Mouse (Mus musculus) megakaryocyte-erythroid progenitor cell, adult 5-6 weeks (primary cell): Measurements from ENCODE around the gene Emg1. TPM values are rescaled to one million over a fixed set of nuclear protein-coding genes. Genes with fewer than 3 reads are reported as not detected.

Source experiments
- ATAC-seq: replicated peaks from 2 replicates; pipeline ENCODE4 v1.8.0; 2016; ENCODE audit warnings: mild to moderate bottlenecking, inconsistent platforms; ENCODE audit not compliant: severe bottlenecking, poor library complexity, low FRiP score, low TSS enrichment
- total RNA-seq, 2 experiments: library from RNA; stranded (forward) in 1 of 2; stranded (reverse) in 1 of 2; fragments of 200-1000, 215-1000 nt in 1 of 2; fragments of >200 nt in 1 of 2; fragmentation: Nextera tagmentation in 1 of 2; gene quantifications; 2 replicates each; pipeline ENCODE4 v1.2.3; 2014 to 2017

Emg1 gene
- total RNA-seq, 2 experiments from 2014 or later = 387 to 422 TPM

DNA sequence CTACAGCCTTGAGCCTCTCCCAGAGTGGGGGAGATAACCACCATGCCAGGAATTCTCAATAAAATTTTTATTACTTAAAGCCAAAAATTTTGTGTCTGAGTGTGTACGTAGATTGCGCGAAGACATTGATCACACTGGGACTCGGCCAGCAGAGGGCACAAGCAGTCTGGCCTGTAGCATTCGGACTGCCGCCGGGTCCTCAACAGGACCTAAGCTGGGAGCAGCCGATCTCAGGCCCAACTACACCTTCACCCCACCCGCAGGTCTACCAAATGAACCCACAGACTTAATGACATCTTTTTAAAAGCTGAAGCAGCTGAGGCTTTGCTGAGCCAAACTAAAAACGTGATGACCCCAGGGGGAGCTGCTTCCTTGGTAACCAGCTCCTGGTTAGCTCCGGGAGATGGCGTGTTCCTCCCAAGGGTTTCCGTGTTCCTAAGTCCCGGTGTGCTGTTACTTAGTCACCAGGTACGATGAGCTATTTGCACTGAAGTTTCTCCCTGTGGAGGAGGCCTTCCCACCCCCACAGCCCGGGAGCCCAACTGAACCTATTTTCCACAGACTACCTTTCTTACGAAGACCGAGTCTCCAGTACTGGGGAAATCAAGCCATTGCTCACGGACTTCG, 5.0 kb upstream of the Emg1 start:
- ATAC-seq = no peak

DNA sequence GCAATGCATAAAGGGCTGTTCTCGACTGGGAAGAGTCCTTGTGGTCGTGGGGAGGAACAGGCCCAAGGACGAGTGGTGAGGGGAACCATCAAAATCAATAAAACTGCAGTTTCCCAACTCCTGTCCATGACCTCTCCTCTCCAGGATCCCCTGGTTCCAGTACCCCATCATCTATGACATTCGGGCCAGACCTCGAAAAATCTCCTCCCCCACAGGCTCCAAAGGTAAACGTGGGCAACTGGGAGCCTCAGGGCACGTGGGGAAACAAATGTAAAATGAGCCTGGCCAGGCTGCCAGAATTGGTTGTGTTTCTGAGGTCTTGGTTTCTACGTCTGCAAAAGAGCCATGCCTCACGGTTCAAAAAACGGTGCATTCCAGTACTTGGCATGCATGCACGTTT, 940 bp upstream of the Emg1 start:
- ATAC-seq = no peak

DNA sequence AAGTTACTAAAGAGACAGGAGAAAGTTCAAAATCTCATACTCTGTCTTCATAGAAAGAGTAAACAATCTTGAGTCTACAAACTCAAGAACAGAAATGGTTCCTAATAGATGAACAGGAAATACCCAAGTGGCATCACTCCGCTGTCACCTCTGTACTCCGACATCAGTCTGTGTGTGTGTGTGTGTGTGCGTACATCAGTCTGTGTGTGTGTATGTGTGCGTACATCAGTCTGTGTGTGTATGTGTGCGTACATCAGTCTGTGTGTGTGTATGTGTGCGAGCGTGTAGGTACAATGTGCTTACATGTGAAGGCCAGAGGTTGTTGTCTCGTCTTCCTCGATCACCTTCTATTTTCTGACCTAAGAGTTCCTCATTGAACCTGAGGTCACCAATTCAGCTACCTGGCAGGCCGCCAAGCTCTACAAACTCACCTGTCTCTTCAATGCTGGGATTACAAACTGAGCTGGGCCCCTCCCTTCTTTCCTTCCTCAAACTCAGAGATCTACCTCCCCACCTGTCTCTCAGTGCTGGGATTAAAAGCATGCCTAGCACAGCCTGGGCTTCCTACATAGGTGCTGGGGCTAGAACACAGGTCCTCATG, 3.6 kb downstream of the Emg1 start:
- no peak for ATAC-seq

DNA sequence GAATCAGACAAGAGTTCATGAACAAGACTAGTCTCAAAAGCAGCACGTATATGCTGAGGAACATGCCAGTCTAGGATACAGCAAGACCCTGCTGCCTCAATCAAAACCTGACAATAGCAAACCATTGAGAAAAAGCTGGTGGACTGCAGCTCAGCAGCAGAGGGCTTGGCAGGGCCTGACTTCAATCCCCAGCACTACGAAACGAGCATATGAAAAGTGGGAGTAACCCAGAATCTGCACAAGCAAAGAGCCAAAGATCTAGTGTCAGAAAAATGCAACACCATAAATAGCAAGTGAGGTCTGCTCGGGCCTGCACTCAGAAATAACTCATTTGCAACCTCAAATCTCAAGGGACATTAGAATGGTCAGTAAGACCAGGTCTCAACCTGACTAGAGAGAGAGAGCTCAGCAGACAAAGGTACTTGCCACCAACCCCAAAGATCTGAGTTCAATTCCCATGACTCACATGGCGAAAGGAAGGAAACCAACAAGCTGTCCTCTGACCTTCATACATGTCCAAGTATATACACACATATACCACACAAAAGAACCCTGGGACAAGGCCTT, 5.8 kb downstream of the Emg1 start:
- no peak for ATAC-seq

DNA sequence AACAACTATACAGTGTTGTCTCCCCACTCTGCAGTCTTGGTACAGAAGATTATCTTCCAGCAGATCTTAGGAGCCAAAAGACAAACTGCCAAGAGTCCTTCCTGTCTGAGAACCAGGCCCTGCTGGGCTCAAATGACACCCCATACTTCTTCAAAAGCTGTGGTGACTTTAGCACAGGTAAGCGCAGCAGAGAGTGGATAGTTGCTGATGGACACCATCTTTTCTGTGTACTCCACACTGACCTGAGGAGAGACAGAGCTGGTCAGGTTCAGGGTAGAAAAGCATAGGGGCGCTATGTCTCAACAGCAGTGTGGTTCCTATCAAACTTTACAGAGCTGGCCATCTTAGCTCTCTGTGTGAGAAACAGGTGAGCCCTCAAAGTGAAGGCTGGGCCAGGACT, 7.6 kb downstream of the Emg1 start:
- no peak for ATAC-seq

DNA sequence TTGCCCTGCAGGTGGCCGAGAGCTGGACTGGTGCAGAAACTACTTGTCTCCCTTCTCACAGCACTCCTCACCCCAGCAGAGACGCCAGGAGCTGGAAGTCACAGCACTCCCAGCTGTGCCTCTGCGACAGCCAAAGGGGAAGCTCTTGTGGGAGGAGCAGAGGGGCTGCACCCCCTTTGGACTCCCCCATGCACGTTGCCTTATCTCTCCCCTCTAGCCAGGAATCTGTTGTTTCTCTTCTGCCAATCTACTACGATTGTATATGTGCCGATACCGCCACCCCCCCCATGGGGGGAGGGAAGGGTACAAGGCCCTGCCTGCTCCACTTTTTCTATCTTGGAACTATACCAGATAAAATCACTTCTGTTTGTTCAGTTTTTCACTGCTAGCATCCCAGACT, 8.2 kb downstream of the Emg1 start:
- ATAC-seq = no peak

DNA sequence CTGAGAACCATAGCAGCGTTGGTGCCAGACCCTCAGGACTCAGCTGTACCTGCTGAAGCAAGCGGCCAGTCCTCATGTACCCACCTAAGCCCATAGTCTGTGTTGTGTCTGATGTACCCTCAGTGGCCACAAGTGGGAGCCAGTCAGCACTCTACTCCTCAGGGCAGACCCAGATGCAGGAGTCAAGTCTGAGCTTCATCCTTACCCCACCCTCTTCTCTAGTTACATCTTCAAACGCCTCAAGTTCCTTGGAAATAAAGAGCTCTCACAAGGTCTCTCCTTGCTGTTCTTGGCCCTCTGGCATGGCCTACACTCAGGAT, 9.2 kb downstream of the Emg1 start:
- ATAC-seq = peak; percentile 84

DNA sequence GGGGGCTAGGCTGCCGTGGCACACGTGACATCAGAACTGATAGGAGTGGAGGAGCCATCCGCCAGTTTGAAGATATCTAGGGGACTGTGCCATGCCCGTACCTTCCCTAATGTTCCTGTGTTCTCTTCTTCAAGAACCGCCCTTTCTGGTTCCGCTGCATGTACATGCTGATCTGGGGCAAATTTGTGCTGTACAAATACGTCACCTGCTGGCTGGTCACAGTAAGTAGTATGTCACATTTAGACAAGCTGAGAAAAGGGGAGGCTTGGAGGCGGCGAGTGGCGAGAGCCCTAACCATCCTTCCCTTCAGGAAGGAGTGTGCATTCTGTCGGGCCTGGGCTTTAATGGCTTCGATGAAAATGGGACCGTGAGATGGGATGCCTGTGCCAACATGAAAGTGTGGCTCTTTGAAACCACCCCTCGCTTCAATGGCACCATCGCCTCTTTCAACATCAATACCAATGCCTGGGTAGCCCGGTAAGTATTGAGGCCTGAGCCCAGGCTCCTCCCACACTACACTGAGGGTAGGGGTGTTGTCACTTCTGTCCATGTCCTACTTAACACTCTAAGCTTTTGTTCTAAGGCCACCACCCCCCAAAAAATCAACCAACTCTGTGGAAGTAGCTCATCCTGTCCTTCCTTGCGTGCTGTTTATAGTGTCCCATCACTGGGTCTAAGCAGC, 9.7 kb downstream of the Emg1 start:
- ATAC-seq = 0 out of 2 replicates have a peak, but pooled peaks have one; percentile 12

DNA sequence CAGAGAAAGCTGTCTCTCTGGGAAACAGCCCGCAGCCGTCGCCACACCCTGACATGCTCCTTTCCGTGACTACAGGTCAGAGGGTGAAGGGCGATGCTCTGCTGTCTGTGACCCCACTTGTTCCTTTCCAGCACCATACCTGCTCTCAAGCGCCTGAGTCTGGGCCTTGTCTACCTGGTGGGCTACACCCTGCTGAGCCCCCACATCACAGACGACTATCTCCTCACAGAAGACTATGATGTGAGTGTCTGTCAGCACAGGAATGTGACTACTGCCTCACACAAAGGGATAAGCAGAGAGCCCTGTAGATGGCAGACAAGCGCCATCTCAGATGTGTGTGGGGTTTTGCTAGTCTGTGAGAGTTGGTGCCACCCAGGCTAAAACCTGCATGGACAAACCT, 10.6 kb downstream of the Emg1 start:
- ATAC-seq = no peak

DNA sequence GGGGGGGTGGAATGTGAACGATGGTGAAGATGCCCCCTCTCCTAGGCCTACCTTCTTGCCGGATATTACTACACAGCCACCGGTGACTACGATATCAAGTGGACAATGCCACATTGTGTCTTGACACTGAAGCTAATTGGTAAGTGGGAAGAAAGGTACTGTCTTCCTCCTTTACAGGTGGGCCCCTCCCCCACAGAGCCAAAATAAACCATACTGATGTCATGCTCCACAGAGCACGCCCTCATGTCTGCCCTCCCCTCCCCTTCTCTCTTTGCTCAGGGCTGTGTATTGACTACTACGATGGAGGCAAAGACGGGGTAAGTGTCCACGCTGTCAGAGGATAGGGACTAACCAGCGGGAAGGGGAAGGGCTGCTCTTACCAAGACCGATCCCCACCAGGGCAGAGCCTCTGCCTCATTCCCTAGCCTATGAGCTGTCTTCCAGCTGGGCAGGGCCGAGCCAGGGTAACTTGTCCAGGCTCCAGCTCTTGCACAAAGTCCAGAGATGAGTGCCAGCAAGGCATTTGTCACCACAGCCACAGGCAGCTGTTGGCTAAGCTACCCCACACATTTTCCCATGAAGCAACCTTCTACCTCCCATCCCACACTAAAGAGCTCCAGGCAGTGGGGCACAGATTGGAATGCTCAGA, 11.9 kb downstream of the Emg1 start:
- ATAC-seq = no peak

DNA sequence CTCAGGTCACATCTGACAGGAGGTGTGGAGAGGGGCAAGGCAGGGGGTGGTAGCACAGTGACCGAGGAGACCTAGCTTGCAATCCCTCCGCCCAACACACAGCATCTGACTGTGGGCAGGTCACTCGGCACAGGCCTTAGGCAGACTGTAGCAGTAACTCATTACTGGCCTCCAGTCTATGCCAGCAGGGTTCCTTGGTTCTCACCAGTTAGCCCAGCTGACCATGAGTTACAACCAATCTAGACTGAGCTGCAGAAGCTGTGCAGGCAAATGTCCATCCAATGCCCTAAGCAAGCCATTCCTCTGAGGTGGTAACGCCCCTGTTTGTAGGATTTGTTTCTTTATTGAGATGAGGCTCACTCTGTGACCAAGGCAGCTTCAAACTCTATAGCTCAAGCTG, 12.6 kb downstream of the Emg1 start:
- no peak for ATAC-seq

DNA sequence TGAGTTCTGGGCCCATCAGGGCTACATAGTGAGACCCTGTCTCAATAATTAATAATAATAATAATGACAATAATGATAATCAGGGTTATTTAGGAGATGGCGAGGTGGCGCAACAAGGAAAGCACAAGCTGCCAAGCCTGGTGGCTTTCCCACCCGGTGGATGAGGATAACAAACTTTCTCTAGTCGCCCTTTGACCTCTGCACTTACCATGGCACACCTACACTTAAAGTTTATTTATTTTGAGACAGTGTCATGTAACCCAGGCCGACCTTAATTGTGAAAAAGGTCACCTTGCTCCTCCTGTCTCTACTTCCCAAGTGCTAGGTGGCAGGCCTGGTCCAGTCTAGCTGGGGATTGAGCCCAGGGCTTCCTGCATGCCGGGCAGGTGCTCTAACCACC, 13.2 kb downstream of the Emg1 start:
- ATAC-seq = no peak

DNA sequence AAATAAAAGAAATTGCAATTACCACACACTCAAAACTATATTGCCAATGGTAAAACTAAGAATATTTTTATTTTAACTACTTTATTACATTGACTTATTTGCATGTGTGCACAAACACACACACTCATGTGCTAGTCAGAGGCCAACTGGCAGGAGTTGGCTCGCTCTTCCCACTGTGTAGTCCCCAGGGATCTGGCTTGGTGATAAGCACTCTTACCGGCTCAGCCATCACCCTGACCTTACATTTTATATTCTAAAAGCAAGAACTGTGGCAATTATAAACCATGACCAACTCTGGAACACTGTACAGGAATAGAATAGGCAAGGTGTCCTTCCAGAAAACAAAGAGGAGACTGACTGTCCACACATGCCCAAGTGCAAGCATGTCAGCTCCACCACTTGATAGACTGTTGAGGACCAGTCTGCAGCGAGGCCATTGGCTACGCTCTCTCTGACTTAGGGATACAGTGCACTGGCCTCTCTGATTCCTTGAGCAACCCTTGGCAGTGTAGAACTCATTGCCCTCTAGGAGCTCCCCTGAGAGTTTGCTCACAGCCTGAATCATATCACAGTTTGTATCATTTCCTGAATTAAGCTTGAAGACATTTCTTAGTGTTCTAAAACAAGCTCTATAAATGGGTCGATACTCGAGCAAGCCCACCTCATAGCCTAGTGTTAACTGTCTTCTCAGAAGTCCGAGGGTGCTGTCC, 15.4 kb downstream of the Emg1 start:
- no peak for ATAC-seq

DNA sequence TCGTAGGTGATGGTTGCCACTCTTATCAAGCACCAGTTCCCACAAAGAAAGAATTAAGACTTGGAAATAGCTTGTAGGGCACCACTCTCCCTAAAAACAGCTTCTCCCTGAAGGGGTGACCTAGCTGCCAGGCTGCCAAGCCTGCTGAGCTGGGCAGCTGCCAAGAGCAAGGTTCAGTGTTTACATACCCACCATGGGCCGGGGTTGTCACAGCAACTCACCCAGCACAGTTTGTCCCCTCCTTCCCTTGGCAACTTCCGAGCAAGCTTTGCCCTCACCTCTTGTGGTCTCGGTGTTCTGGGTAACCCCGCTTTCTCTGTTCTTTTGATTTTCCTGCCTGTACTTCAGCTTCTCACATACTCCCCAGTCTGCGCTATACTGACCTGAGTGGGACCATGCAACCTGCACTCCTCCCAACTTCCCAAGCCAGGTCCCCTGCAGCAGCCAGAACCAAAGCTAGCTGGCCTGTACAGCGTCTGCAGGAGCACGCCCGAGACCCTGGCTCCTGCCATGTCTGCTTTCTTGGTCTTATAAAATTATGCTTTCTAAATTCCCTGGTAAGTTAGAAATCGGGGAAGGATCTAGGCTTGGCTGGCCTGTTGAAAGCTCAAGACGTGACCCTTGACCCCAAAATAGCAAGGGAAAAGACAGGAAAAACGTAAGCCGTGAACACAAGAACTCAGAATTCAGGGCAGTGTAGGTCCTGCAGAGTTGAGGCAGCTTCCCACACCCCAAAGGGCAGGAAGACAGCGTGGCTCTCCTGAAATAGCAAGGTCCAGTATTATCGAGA, 17.6 kb downstream of the Emg1 start:
- peak; percentile 77 for ATAC-seq

DNA sequence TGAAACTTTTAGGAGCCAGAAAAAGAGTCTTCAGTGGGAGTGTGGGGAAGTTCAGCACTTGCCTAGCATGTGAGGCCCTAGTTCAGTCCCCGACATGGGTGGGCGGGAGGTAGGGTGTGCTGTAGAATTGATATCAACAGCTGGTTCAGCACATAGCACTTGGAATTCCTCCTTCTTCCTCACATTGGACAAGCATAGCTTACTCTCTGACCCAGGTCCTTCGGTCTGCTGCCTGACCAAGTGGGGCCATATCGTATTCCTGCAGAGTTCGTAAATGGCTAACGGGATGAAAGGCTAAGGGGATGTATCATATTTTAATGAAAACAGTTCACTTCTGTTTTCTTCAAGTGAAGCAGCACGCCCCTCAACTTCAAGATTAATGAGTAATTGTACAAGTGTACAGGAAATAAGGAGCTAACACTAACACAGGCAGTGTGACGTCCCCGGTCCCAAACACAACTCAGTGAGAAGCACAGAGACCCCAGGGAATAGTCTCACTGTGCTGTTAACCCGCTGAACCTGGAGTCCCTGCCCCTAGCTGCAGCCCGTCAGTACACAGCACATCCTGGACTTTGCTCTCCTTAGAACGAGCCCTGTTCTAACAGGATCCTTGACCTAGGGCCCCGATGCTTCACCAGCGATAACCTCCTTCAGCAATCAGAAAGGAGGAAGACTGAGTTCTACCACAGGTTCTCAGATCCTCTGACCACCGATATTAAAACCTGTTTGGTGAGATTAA, 18.6 kb downstream of the Emg1 start:
- ATAC-seq = peak; percentile 35

DNA sequence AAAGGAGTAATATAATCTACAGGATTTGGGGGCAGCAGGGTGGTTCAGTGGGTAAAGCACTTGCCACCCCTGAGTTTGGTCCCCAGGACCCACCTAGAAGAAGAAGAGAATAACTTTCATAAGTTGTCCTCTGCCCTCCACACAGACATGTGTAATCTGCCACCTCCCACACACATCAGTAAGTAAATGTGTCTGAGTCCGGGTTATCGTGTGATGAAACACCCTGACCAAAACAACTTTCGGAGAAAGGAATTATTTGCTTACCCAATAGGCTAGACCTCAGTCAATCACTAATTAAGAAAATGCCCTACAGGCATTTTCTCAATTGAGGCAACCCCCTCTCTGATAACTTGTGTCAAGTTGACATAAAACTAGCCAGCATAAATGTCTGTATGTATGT, 21.5 kb downstream of the Emg1 start:
- no peak for ATAC-seq

DNA sequence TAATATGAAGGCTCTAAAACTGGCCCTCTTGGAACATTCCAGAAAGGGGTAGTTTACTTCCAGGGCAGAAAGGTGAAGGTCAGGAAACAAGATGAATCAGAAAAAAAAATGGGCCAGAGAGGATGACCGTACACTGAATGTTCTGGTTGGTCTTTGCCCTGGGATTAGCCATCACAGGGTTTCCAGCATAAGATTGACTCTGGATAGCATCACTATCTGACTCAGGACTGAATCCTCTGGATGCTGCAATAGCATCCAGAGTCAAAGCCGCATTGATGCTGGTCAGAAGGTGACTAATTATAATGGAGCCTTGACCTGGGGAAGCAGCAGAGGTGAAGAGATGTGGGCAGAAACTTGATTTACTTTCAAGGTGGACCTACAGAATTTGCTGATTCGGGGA, 23.0 kb downstream of the Emg1 start:
- no peak for ATAC-seq

DNA sequence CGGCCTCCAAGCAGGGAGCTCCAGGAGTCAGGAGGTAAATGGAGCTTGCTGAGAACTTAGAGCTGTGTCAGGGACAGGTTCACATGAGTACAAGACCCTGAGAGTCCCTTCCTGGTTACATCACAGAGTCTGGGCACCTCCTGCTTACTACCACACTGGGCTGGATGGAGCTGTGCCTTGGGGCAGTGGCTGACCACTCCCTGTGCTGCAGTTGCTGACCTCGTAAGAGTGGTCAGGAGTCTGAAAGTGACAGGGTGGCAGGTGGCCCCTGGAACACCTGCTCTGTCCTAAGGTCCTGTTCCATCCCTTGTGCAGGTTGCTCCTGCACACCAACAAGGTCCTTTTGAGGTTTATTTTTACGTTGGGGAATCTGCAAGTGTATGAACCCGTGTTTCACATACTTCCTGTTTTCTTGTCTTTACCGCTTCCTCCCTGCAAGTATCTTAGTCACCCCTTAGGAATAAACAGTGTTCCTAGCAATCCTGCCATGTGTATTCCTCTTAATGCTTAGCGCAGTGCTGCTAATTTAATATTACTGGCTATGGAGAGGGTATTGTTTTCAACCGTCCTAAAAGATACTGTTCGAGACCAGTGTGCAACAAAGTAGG, 23.7 kb downstream of the Emg1 start:
- ATAC-seq = no peak
